Mouse (Mus musculus) olfactory bulb, adult 2 months (tissue): ENCODE results near the gene Gm14851. TPM values are rescaled to one million over a fixed set of nuclear protein-coding genes. Genes with fewer than 3 reads are reported as not detected.
"Not testable (repeated sequence)": the region's sequence is repeated elsewhere in the genome, so short reads cannot be mapped to it uniquely, and the experiment has no call there.

Source experiments
- H3K27ac ChIP-seq: fragments of 200-500 bp; 2 replicates; pipeline ENCODE4 v1.5.1; 2012; ENCODE audit warnings: low read depth, low read length; ENCODE audit not compliant: insufficient read depth
- H3K4me1 ChIP-seq: fragments of 200-500 bp; 2 replicates; pipeline ENCODE4 v1.6.1; 2012; ENCODE audit warnings: low read length; ENCODE audit not compliant: control insufficient read depth, insufficient read depth
- H3K4me3 ChIP-seq: fragments of 200-500 bp; 2 replicates; pipeline ENCODE4 v1.5.1; 2012; ENCODE audit warnings: mild to moderate bottlenecking, low read depth, low read length, moderate library complexity; ENCODE audit not compliant: insufficient read depth
- CTCF ChIP-seq: fragments of 200-500 bp; IDR thresholded peaks from 2 replicates; pipeline ENCODE4 v1.5.1; 2012; ENCODE audit warnings: low read depth, mild to moderate bottlenecking, low read length, moderate library complexity; ENCODE audit not compliant: insufficient read depth
- POLR2A ChIP-seq: fragments of 200-500 bp; IDR thresholded peaks from 2 replicates; pipeline ENCODE4 v1.6.1; 2012; ENCODE audit warnings: mild to moderate bottlenecking, low read depth, low read length, moderate library complexity; ENCODE audit not compliant: insufficient read depth
- WGBS: fragments of 180-500 bp; shearing (Covaris S2); methylation state at CpG from one replicate; pipeline ENCODE4 v1.1.7; 2018; 5-methylcytosine and 5-hydroxymethylcytosine counted together
- polyA plus RNA-seq: library from polyadenylated mRNA; stranded (reverse); fragments of >200 nt; gene quantifications from 2 replicates; pipeline ENCODE4 v1.2.4, GENCODE M21; 2012; ENCODE audit warnings: low replicate concordance; ENCODE audit not compliant: missing spikeins, insufficient read depth, insufficient read length

Gene Gm14851
- not detected in 2 replicates for polyA plus RNA-seq

DNA sequence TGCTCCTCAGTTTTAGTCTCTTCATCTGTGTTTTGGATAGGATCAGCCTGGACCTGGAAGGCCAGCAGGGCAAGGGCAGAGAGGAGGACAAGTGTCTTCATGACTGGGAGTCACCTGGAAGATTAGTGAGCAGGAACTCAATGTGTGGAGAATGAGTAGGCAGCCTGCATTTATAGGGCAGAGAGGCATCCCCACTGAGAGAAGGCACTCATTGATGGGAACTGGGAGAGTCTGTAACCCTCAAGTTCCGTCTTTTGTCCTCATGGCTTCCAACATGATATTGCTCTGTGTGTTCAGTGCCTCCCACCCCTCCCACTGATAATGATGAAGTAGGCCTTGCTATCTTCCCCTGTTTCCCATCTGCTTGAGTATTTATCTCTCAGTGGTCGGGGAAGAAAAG lies at the start of gene Gm14851:
Gm14851 (minus strand) TSS at position 101 of the 400 bp plus-strand sequence.
- not testable (repeated sequence) for H3K4me1 ChIP-seq, H3K4me3 ChIP-seq, H3K27ac ChIP-seq
- 78% methylated on average over 1 of the region's 2 CpGs for WGBS

GRCm38 (mm10) chr8:21134342-21134741 lies 38.5 kb upstream of the Gm14851 start, which contains the start of gene Defa30:
TSS of gene Defa30 (plus strand) at chr8:21134642.
- H3K4me1 ChIP-seq, H3K4me3 ChIP-seq, H3K27ac ChIP-seq: not testable (repeated sequence)
- WGBS = 57% methylated on average over 3 of the region's 3 CpGs

DNA sequence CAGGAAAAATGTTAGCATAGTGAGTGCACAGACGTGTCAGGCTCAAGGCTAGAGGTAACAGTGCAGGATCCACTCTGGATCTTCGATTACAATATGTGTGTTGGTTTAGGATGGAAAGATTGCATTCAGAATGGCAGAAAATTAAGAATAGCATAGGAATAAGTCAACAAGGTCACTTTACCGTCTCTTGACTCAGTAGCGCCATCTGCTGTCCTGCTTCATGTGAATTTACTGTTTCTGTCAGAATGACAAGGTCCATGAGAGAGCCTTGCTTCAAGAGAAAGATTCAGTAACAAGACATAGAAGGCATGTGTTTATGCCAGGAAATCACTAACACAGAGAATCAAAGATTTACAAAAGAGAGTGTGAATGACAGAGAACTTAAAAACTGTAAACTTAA lies 2.7 kb downstream of the Gm14851 start:
- TF ChIP-seq POLR2A (no peak), CTCF (no peak)
- Histone ChIP-seq H3K4me1 (no peaks in the 10 kb centered on the region), H3K4me3 (no peak overlapping the region), H3K27ac (no peak overlapping the region)
- 41% methylated on average over 4 of the region's 4 CpGs for WGBS

GRCm38 (mm10) chr8:21084142-21084541 lies 11.7 kb downstream of the Gm14851 start, which contains the start of gene Defa25:
TSS of gene Defa25 (plus strand) at chr8:21084442.
- H3K27ac ChIP-seq, H3K4me3 ChIP-seq, H3K4me1 ChIP-seq: not testable (repeated sequence)

- H3K4me3 ChIP-seq, H3K4me1 ChIP-seq: not testable (repeated sequence)
- WGBS = 74% methylated on average over 1 of the region's 1 CpGs
Observed at GRCm38 (mm10) chr8:21064738-21065137, 31.1 kb downstream of the Gm14851 start, which contains the start of gene Defa35. TSS of gene Defa35 (plus strand) at chr8:21065038.

DNA sequence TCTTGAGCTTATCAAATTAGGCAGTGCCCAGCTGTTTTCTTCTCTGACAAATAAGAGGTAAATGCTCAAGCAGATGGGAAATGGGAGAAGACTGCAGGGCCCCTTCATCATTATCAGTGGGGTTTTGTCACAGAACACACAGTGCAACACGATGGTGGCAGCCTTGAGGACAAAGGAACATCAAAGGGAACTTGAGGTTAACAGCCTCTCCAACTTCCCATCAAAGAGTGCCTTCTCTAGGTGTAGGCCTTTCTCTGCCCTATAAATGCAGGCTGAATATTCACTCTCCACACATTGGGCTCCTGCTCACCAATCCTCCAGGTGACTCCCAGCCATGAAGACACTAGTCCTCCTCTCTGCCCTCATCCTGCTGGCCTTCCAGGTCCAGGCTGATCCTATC lies 41.1 kb downstream of the Gm14851 start, which contains the start of gene Defa23:
Defa23 (plus strand) TSS at position 301 of the 400 bp plus-strand sequence.
- not testable (repeated sequence) for H3K27ac ChIP-seq, H3K4me3 ChIP-seq, H3K4me1 ChIP-seq
- no CpG with 5 or more reads among the region's 1 CpGs for WGBS

More at GRCm38 (mm10) chr8:21064738-21065137, 31.1 kb downstream of the Gm14851 start, which contains the start of gene Defa35:
- not testable (repeated sequence) for H3K27ac ChIP-seq

Other genes starting within 250 kb of the Gm14851 start
- gene Defb33, start 203.4 kb downstream of the Gm14851 start, polyA plus RNA-seq = not detected in 2 replicates
- gene Gm15056, start 193.4 kb downstream of the Gm14851 start, polyA plus RNA-seq = not detected in 2 replicates
- not detected in 2 replicates for gene Gm6040, start 174.0 kb downstream of the Gm14851 start, polyA plus RNA-seq
- gene AY761185, start 151.3 kb downstream of the Gm14851 start, polyA plus RNA-seq = not detected in 2 replicates
- gene Defa21, start 70.5 kb downstream of the Gm14851 start, polyA plus RNA-seq = not detected in 2 replicates
- gene Defa23, start 41.0 kb downstream of the Gm14851 start, polyA plus RNA-seq = not detected in 2 replicates
- gene Defa35, start 31.0 kb downstream of the Gm14851 start, polyA plus RNA-seq = not detected in 2 replicates
- gene Defa25, start 11.6 kb downstream of the Gm14851 start, polyA plus RNA-seq = not detected in 2 replicates
- not detected in 2 replicates for gene Defa30, start 38.6 kb upstream of the Gm14851 start, polyA plus RNA-seq
- gene Defa22, start 66.2 kb upstream of the Gm14851 start, polyA plus RNA-seq = not detected in 2 replicates
- gene Defa31, start 95.6 kb upstream of the Gm14851 start, polyA plus RNA-seq = not detected in 2 replicates
- gene Gm15293, start 105.5 kb upstream of the Gm14851 start, polyA plus RNA-seq = not detected in 2 replicates
- not detected in 2 replicates for gene Gm15292, start 153.7 kb upstream of the Gm14851 start, polyA plus RNA-seq
- gene Defa27, start 219.5 kb upstream of the Gm14851 start, polyA plus RNA-seq = not detected in 2 replicates
- gene Defa29, start 231.0 kb upstream of the Gm14851 start, polyA plus RNA-seq = not detected in 2 replicates